Comparison of ENCODE assay signal across 16 mouse cellular contexts in genomic region chr5:122938676-122939075, GRCm38 (mm10). TPM values are rescaled to one million over a fixed set of nuclear protein-coding genes. Genes with fewer than 3 reads are reported as not detected.
DNase-seq lines count a peak whose midpoint lies in the region; ATAC-seq and TF ChIP-seq lines count a peak whose summit lies in the region.
"Had no signal": no experiment of that assay in that cellular context is flagged by ENCODE, and none has a peak within 500 bp of the region (broad histone marks: within the 10 kb centered on the region; RNA-seq: fewer than 3 reads in every experiment).

No protein-coding gene starts in this region.

- H3K36me3 ChIP-seq in hindbrain, embryonic 13.5 days = peaks cover 20% of the 10 kb centered on the region
- H3K36me3 ChIP-seq in hindbrain, postnatal 0 days (ENCODE audit: insufficient read depth, low read length) = peaks cover 4% of the 10 kb centered on the region; the same call in 1 of the 2 replicates
- H3K36me3 ChIP-seq in midbrain, postnatal 0 days (ENCODE audit: insufficient read depth, low read length) = peaks cover 14% of the 10 kb centered on the region
- H3K36me3 ChIP-seq in midbrain, embryonic 16.5 days (ENCODE audit: control insufficient read depth, insufficient read depth, low read length) = peaks cover 2% of the 10 kb centered on the region; the same call in 1 of the 2 replicates
- no peaks in the 10 kb centered on the region for H3K36me3 ChIP-seq in intestine, embryonic 15.5 days

- TF ChIP-seq POLR2A in cerebellum, adult 2 months (IDR thresholded peaks at IDR 0.05; ENCODE audit: borderline replicate concordance, insufficient read depth, low read length) = no peak

- H3K27ac ChIP-seq in cerebellum, adult 2 months (ENCODE audit: insufficient read depth, low read length) = no peak overlapping the region
- H3K27ac ChIP-seq in hindbrain, embryonic 13.5 days = peak overlapping the region; percentile 15; the same call in 1 of the 2 replicates
- H3K27ac ChIP-seq in hindbrain, postnatal 0 days = no peak overlapping the region
- H3K27ac ChIP-seq in midbrain, postnatal 0 days (ENCODE audit: low read depth, low read length) = no peak overlapping the region
- no peak overlapping the region for H3K27ac ChIP-seq in midbrain, embryonic 16.5 days (ENCODE audit: low read length)
- no peak overlapping the region for H3K27ac ChIP-seq in intestine, embryonic 15.5 days
- H3K27ac ChIP-seq: embryonic facial prominence, embryonic 13.5 days; forebrain, embryonic 15.5 days; limb, embryonic 10.5 days had no signal

- DNase-seq in cerebellum, adult 2 months = peak; percentile 55 to 71
- DNase-seq in hindbrain, postnatal 0 days (ENCODE audit: low spot score) = no peak
- DNase-seq in midbrain, postnatal 0 days (ENCODE audit: low spot score) = peak; percentile 5
- DNase-seq in kidney, postnatal 25 days = peak; percentile 81 to 82
- DNase-seq: B cell, adult 2 months; gastrocnemius, postnatal 36 days; right cerebral cortex, adult 18-20 months had no signal

- no peaks in the 10 kb centered on the region for H3K27me3 ChIP-seq in cerebellum, adult 2 months (ENCODE audit: control insufficient read depth, insufficient read depth, low read length)
- no peaks in the 10 kb centered on the region for H3K27me3 ChIP-seq in hindbrain, embryonic 13.5 days
- H3K27me3 ChIP-seq in hindbrain, postnatal 0 days (ENCODE audit: insufficient read depth, low read length) = no peaks in the 10 kb centered on the region
- no peaks in the 10 kb centered on the region for H3K27me3 ChIP-seq in midbrain, postnatal 0 days (ENCODE audit: insufficient read depth, low read length)
- no peaks in the 10 kb centered on the region for H3K27me3 ChIP-seq in midbrain, embryonic 16.5 days (ENCODE audit: control insufficient read depth, insufficient read depth, low read depth, low read length)
- H3K27me3 ChIP-seq in intestine, embryonic 15.5 days (replicated peaks) = no peaks in the 10 kb centered on the region
- H3K27me3 ChIP-seq: embryonic facial prominence, embryonic 13.5 days; forebrain, embryonic 15.5 days; midbrain, embryonic 13.5 days had no signal

- no peak for ATAC-seq in cerebellum, adult (ENCODE audit: insufficient number of reproducible peaks, low FRiP score, low TSS enrichment)
- ATAC-seq in hindbrain, embryonic 13.5 days (ENCODE audit: low FRiP score) = no peak
- ATAC-seq in hindbrain, postnatal 0 days = no peak
- no peak for ATAC-seq in midbrain, postnatal 0 days (ENCODE audit: low FRiP score)
- ATAC-seq in midbrain, embryonic 16.5 days = no peak
- no peak for ATAC-seq in intestine, embryonic 15.5 days
- ATAC-seq: forebrain, embryonic 15.5 days; hindbrain, embryonic 16.5 days; midbrain, embryonic 13.5 days had no signal

- no peaks in the 10 kb centered on the region for H3K9me3 ChIP-seq in hindbrain, embryonic 13.5 days
- H3K9me3 ChIP-seq in hindbrain, postnatal 0 days (ENCODE audit: low read length) = no peaks in the 10 kb centered on the region
- H3K9me3 ChIP-seq in midbrain, postnatal 0 days (ENCODE audit: low read length) = no peaks in the 10 kb centered on the region
- H3K9me3 ChIP-seq in midbrain, embryonic 16.5 days (replicated peaks; ENCODE audit: control insufficient read depth, low read length, poor library complexity, severe bottlenecking) = no peaks in the 10 kb centered on the region
- no peaks in the 10 kb centered on the region for H3K9me3 ChIP-seq in intestine, embryonic 15.5 days
- H3K9me3 ChIP-seq: embryonic facial prominence, embryonic 13.5 days; forebrain, embryonic 15.5 days; limb, embryonic 10.5 days; midbrain, embryonic 13.5 days had no signal

- no peak for TF ChIP-seq CTCF in cerebellum, adult 2 months (IDR thresholded peaks at IDR 0.05; ENCODE audit: borderline replicate concordance, insufficient read depth, low read depth, low read length)
- TF ChIP-seq CTCF in hindbrain, postnatal 0 days (IDR thresholded peaks at IDR 0.05; ENCODE audit: low read depth) = no peak
- TF ChIP-seq CTCF in midbrain, postnatal 0 days (IDR thresholded peaks at IDR 0.05) = no peak

- H3K4me3 ChIP-seq in cerebellum, adult 2 months (replicated peaks; ENCODE audit: insufficient read depth, low read depth, low read length) = no peak overlapping the region
- H3K4me3 ChIP-seq in hindbrain, embryonic 13.5 days = no peak overlapping the region
- no peak overlapping the region for H3K4me3 ChIP-seq in hindbrain, postnatal 0 days (ENCODE audit: low read length)
- H3K4me3 ChIP-seq in midbrain, postnatal 0 days (ENCODE audit: low read depth, low read length) = no peak overlapping the region
- no peak overlapping the region for H3K4me3 ChIP-seq in midbrain, embryonic 16.5 days (ENCODE audit: low read depth, low read length)
- H3K4me3 ChIP-seq in intestine, embryonic 15.5 days (replicated peaks) = no peak overlapping the region
- H3K4me3 ChIP-seq: embryonic facial prominence, embryonic 13.5 days; forebrain, embryonic 15.5 days; limb, embryonic 10.5 days; midbrain, embryonic 13.5 days had no signal

- peaks cover 3% of the 10 kb centered on the region; the same call in 1 of the 2 replicates for H3K4me1 ChIP-seq in cerebellum, adult 2 months (ENCODE audit: control insufficient read depth, insufficient read depth, low read length)
- peaks cover 8% of the 10 kb centered on the region for H3K4me1 ChIP-seq in hindbrain, embryonic 13.5 days (replicated peaks)
- no peaks in the 10 kb centered on the region for H3K4me1 ChIP-seq in hindbrain, postnatal 0 days (ENCODE audit: insufficient read depth, low read length)
- H3K4me1 ChIP-seq in midbrain, postnatal 0 days (ENCODE audit: insufficient read depth, low read length) = no peaks in the 10 kb centered on the region
- H3K4me1 ChIP-seq in midbrain, embryonic 16.5 days (ENCODE audit: control insufficient read depth, insufficient read depth, low read length) = no peaks in the 10 kb centered on the region
- no peaks in the 10 kb centered on the region for H3K4me1 ChIP-seq in intestine, embryonic 15.5 days (replicated peaks)
- H3K4me1 ChIP-seq: limb, embryonic 10.5 days had no signal

- no peak overlapping the region for H3K9ac ChIP-seq in hindbrain, embryonic 13.5 days
- H3K9ac ChIP-seq in hindbrain, postnatal 0 days (replicated peaks; ENCODE audit: low read length) = no peak overlapping the region
- H3K9ac ChIP-seq in midbrain, postnatal 0 days (replicated peaks; ENCODE audit: low read length, poor library complexity, severe bottlenecking) = no peak overlapping the region
- no peak overlapping the region for H3K9ac ChIP-seq in midbrain, embryonic 16.5 days (ENCODE audit: low read depth, low read length)
- no peak overlapping the region for H3K9ac ChIP-seq in intestine, embryonic 15.5 days
- H3K9ac ChIP-seq: embryonic facial prominence, embryonic 13.5 days; forebrain, embryonic 15.5 days had no signal

- 26% methylated on average over 3 of the region's 3 CpGs for WGBS in cerebellum, adult 2 months
- 93% methylated on average over 3 of the region's 3 CpGs for WGBS in hindbrain, embryonic 13.5 days
- 57% methylated on average over 3 of the region's 3 CpGs for WGBS in hindbrain, postnatal 0 days
- 68% methylated on average over 3 of the region's 3 CpGs for WGBS in midbrain, postnatal 0 days
- 83% methylated on average over 3 of the region's 3 CpGs for WGBS in midbrain, embryonic 16.5 days
- 73% methylated on average over 3 of the region's 3 CpGs for WGBS in intestine, embryonic 15.5 days

- no peak overlapping the region for H3K4me2 ChIP-seq in hindbrain, embryonic 13.5 days
- no peak overlapping the region for H3K4me2 ChIP-seq in hindbrain, postnatal 0 days (ENCODE audit: low read depth, low read length)
- H3K4me2 ChIP-seq in midbrain, postnatal 0 days (ENCODE audit: low read depth, low read length, poor library complexity, severe bottlenecking) = no peak overlapping the region
- no peak overlapping the region for H3K4me2 ChIP-seq in midbrain, embryonic 16.5 days (ENCODE audit: low read length)
- H3K4me2 ChIP-seq in intestine, embryonic 15.5 days (replicated peaks) = no peak overlapping the region
- H3K4me2 ChIP-seq: embryonic facial prominence, embryonic 13.5 days; forebrain, embryonic 15.5 days; midbrain, embryonic 13.5 days had no signal

RNA-seq across cellular contexts. Expression of gene Kdm2b, which starts 50.9 kb away (rescaled TPM):
- 27.5 and 29.4 TPM in 2 replicates for polyA plus RNA-seq in cerebellum, adult 2 months (2012; rRNA removed)
- polyA plus RNA-seq in hindbrain, embryonic 13.5 days (2015; fragmentation: Nextera tagmentation; extraction: Ambion mirVana) = 101 and 104 TPM in 2 replicates
- 75.7 and 87.3 TPM in 2 replicates for total RNA-seq in hindbrain, postnatal 0 days (2014; rRNA removed)
- polyA plus RNA-seq in hindbrain, postnatal 0 days (2015; fragmentation: Nextera tagmentation; extraction: Ambion mirVana) = 59.7 and 60.9 TPM in 2 replicates
- 107 and 110 TPM in 2 replicates for total RNA-seq in midbrain, postnatal 0 days (2014; rRNA removed)
- 78.6 and 78.8 TPM in 2 replicates for polyA plus RNA-seq in midbrain, postnatal 0 days (2015; fragmentation: Nextera tagmentation; extraction: Ambion mirVana)
- 117 and 123 TPM in 2 replicates for polyA plus RNA-seq in midbrain, embryonic 16.5 days (2015; fragmentation: Nextera tagmentation; extraction: Ambion mirVana)
- polyA plus RNA-seq in intestine, embryonic 15.5 days (2015; fragmentation: Nextera tagmentation; extraction: Ambion mirVana) = 27.2 and 29.4 TPM in 2 replicates
